Mouse (Mus musculus) CH12.LX (cell line): Measurements from ENCODE around the gene Cep170b. TPM values are rescaled to one million over a fixed set of nuclear protein-coding genes. Genes with fewer than 3 reads are reported as not detected.

ENCODE experiments used
- DNase-seq: peaks from one replicate; pipeline ENCODE4 v3.0.0-alpha.2; 2013; ENCODE audit errors: extremely low read depth
- H3K27ac ChIP-seq: 2 replicates; pipeline ENCODE4 v1.5.1; 2012; ENCODE audit warnings: low read depth, mild to moderate bottlenecking, control low read depth, moderate library complexity; ENCODE audit not compliant: insufficient read depth
- H3K27me3 ChIP-seq: replicated peaks from 2 replicates; pipeline ENCODE3; 2012; ENCODE audit warnings: inconsistent platforms
- H3K36me3 ChIP-seq, 2 experiments: replicated peaks in 1 of 2; 2 replicates each; pipeline versions ENCODE3 to v1.6.1; 2012; ENCODE audit warnings: inconsistent platforms in 1 of 2, low read length in 1 of 2, mild to moderate bottlenecking in 1 of 2, mixed read lengths in 1 of 2, moderate library complexity in 1 of 2; ENCODE audit not compliant: control insufficient read depth in 1 of 2, insufficient read depth in 1 of 2
- H3K4me1 ChIP-seq, 2 experiments: 2 replicates each; pipeline ENCODE4 v1.6.1; 2012; ENCODE audit warnings: inconsistent platforms in 1 of 2, moderate library complexity in 1 of 2; ENCODE audit not compliant: insufficient read depth in 2 of 2, control insufficient read depth in 1 of 2
- H3K4me2 ChIP-seq: 2 replicates; pipeline ENCODE4 v1.6.1; 2012; ENCODE audit warnings: low read depth, mild to moderate bottlenecking, control low read depth; ENCODE audit not compliant: poor library complexity, insufficient read depth, severe bottlenecking
- H3K4me3 ChIP-seq, 3 experiments: fragments of 150-350 bp in 1 of 3; sonication (generic) in 1 of 3; replicated peaks in 1 of 3; 2 replicates each; pipeline versions ENCODE3 to v1.5.1; 2011 to 2012; ENCODE audit warnings: low read depth in 2 of 3, low read length in 2 of 3, mild to moderate bottlenecking in 2 of 3, moderate library complexity in 2 of 3, control low read depth in 1 of 3, improper control_type of control experiment in 1 of 3, inconsistent platforms in 1 of 3, mixed read lengths in 1 of 3; ENCODE audit not compliant: poor library complexity in 1 of 3
- H3K79me2 ChIP-seq: replicated peaks from 2 replicates; pipeline ENCODE4 v1.6.1; 2012; ENCODE audit warnings: mild to moderate bottlenecking, moderate library complexity; ENCODE audit not compliant: control insufficient read depth, poor library complexity, insufficient read depth, severe bottlenecking; ENCODE audit errors: extremely low read depth
- H3K9ac ChIP-seq: 2 replicates; pipeline ENCODE4 v1.6.1; 2012; ENCODE audit warnings: low read depth, mild to moderate bottlenecking, control low read depth, moderate library complexity; ENCODE audit not compliant: insufficient read depth
- H3K9me3 ChIP-seq: replicated peaks from 2 replicates; pipeline ENCODE3; 2012; ENCODE audit warnings: low read length, inconsistent platforms, mixed read lengths
- BHLHE40 ChIP-seq: IDR thresholded peaks from 2 replicates; pipeline ENCODE4 v1.6.1; 2011; ENCODE audit warnings: mild to moderate bottlenecking, low read depth, low read length, improper control_type of control experiment
- CHD1 ChIP-seq: IDR thresholded peaks from 2 replicates; pipeline ENCODE4 v1.6.1; 2012; ENCODE audit warnings: low read depth, low read length, improper control_type of control experiment, inconsistent platforms
- CHD2 ChIP-seq: IDR thresholded peaks from 2 replicates; pipeline ENCODE4 v1.6.1; 2011; ENCODE audit warnings: low read length, improper control_type of control experiment
- E2F4 ChIP-seq: IDR thresholded peaks from 2 replicates; pipeline ENCODE4 v1.6.1; 2011; ENCODE audit warnings: low read depth, low read length, improper control_type of control experiment; ENCODE audit not compliant: insufficient replicate concordance
- ELF1 ChIP-seq: IDR thresholded peaks from 2 replicates; pipeline ENCODE4 v1.6.1; 2014; ENCODE audit warnings: low read depth, mild to moderate bottlenecking, inconsistent platforms, low read length, improper control_type of control experiment
- EP300 ChIP-seq: IDR thresholded peaks from 2 replicates; pipeline ENCODE4 v1.6.1; 2011; ENCODE audit warnings: low read length, improper control_type of control experiment
- GABPA ChIP-seq: IDR thresholded peaks from 2 replicates; pipeline ENCODE4 v1.6.1; 2012; ENCODE audit warnings: low read depth, low read length, improper control_type of control experiment, inconsistent platforms; ENCODE audit not compliant: insufficient replicate concordance
- HCFC1 ChIP-seq: IDR thresholded peaks from 2 replicates; pipeline ENCODE4 v1.6.1; 2012; ENCODE audit warnings: low read depth, mild to moderate bottlenecking, inconsistent platforms, low read length, improper control_type of control experiment
- IRF4 ChIP-seq: IDR thresholded peaks from 2 replicates; pipeline ENCODE4 v1.6.1; 2014; ENCODE audit warnings: low read depth, mild to moderate bottlenecking, inconsistent platforms, low read length, improper control_type of control experiment
- MAX ChIP-seq: IDR thresholded peaks from 2 replicates; pipeline ENCODE4 v1.6.1; 2011; ENCODE audit warnings: low read length, improper control_type of control experiment
- MAZ ChIP-seq: IDR thresholded peaks from 2 replicates; pipeline ENCODE4 v1.6.1; 2012; ENCODE audit warnings: low read depth, mild to moderate bottlenecking, inconsistent platforms, low read length, improper control_type of control experiment, moderate library complexity
- MEF2A ChIP-seq: IDR thresholded peaks from 2 replicates; pipeline ENCODE4 v1.6.1; 2014; ENCODE audit warnings: low read depth, mild to moderate bottlenecking, inconsistent platforms, low read length, improper control_type of control experiment, borderline replicate concordance
- MXI1 ChIP-seq: IDR thresholded peaks from 2 replicates; pipeline ENCODE4 v1.6.1; 2011; ENCODE audit warnings: mild to moderate bottlenecking, low read depth, low read length, improper control_type of control experiment
- MYC ChIP-seq: IDR thresholded peaks from 2 replicates; pipeline ENCODE4 v1.6.1; 2011; ENCODE audit warnings: low read depth, mild to moderate bottlenecking, improper control_type of control experiment, low read length
- NRF1 ChIP-seq: IDR thresholded peaks from 2 replicates; pipeline ENCODE4 v1.6.1; 2014; ENCODE audit warnings: low read depth, mild to moderate bottlenecking, inconsistent platforms, low read length, improper control_type of control experiment, moderate library complexity
- PAX5 ChIP-seq: IDR thresholded peaks from 2 replicates; pipeline ENCODE4 v1.6.1; 2012; ENCODE audit warnings: low read length, inconsistent platforms, mixed read lengths
- POLR2AphosphoS2 ChIP-seq: IDR thresholded peaks from 2 replicates; pipeline ENCODE4 v1.6.1; 2011; ENCODE audit warnings: low read depth, low read length, improper control_type of control experiment
- RAD21 ChIP-seq: IDR thresholded peaks from 2 replicates; pipeline ENCODE4 v1.6.1; 2011; ENCODE audit warnings: low read depth, mild to moderate bottlenecking, low read length, improper control_type of control experiment, moderate library complexity
- RCOR1 ChIP-seq: conservative IDR thresholded peaks from 2 replicates; pipeline ENCODE4 v1.6.1; 2012; ENCODE audit warnings: low read depth, mild to moderate bottlenecking, inconsistent platforms, low read length, improper control_type of control experiment
- SIN3A ChIP-seq: IDR thresholded peaks from 2 replicates; pipeline ENCODE4 v1.6.1; 2012; ENCODE audit warnings: low read length, improper control_type of control experiment, inconsistent platforms
- SMC3 ChIP-seq: IDR thresholded peaks from 2 replicates; pipeline ENCODE4 v1.6.1; 2011; ENCODE audit warnings: low read depth, low read length, improper control_type of control experiment
- TCF12 ChIP-seq: IDR thresholded peaks from 2 replicates; pipeline ENCODE4 v1.6.1; 2014; ENCODE audit warnings: low read depth, mild to moderate bottlenecking, inconsistent platforms, low read length, improper control_type of control experiment
- UBTF ChIP-seq: IDR thresholded peaks from 2 replicates; pipeline ENCODE4 v1.6.1; 2012; ENCODE audit warnings: low read depth, mild to moderate bottlenecking, inconsistent platforms, low read length, improper control_type of control experiment, moderate library complexity
- USF1 ChIP-seq: IDR thresholded peaks from 2 replicates; pipeline ENCODE4 v1.6.1; 2014; ENCODE audit warnings: low read depth, mild to moderate bottlenecking, inconsistent platforms, low read length, improper control_type of control experiment
- ZNF384 ChIP-seq: IDR thresholded peaks from 2 replicates; pipeline ENCODE4 v1.6.1; 2012; ENCODE audit warnings: low read depth, low read length, improper control_type of control experiment, inconsistent platforms
- dilution Hi-C: fragments of 300-500 bp; cut with MboI; formaldehyde crosslinking; loops from 2 replicates; pipeline ENCODE4 v1.14.3; 2020; ENCODE audit warnings: low sequenced_read_pairs; ENCODE audit not compliant: extremely low pct_unique_long_range_greater_than_20kb, extremely low pct_ligation_motif_present
- in situ Hi-C: fragments of 300-500 bp; cut with MboI; formaldehyde crosslinking; loops from 3 replicates; pipeline ENCODE4 v1.14.3; 2019; ENCODE audit warnings: low sequenced_read_pairs, low pct_ligation_motif_present, low pct_unique_long_range_greater_than_20kb, mixed read lengths
- polyA plus RNA-seq: library from polyadenylated mRNA; unstranded; fragments of >175 nt; gene quantifications from 2 replicates; pipeline ENCODE4 v1.2.1, GENCODE M21; 2012; ENCODE audit warnings: low read depth; ENCODE audit not compliant: insufficient read length
- total RNA-seq, 2 experiments: library from RNA; depleted of rRNA; stranded (reverse); fragments of 300-350 nt in 1 of 2; fragments of >200 nt in 1 of 2; gene quantifications; 2 replicates each; pipeline ENCODE4 v1.2.3; 2012 to 2014

Gene Cep170b
- total and polyA plus RNA-seq, 3 experiments: 39.1 to 63.1 (median 48.1) TPM

GRCm38 (mm10) chr12:112732591-112732990 lies 12.3 kb downstream of the Cep170b start:
- H3K79me2 ChIP-seq: no peaks in the 10 kb centered on the region
- in situ Hi-C loops: no loop called here
- no peak for DNase-seq
- H3K4me1 ChIP-seq: peaks cover 0 to 12% of the 10 kb centered on the region in 2 experiments; a peak in 2 of 4 replicates
- peaks cover 22 to 41% of the 10 kb centered on the region in 2 experiments for H3K36me3 ChIP-seq
- no peak overlapping the region for H3K4me3 ChIP-seq
- dilution Hi-C loops: no loop called here
- no peak overlapping the region for H3K9ac ChIP-seq
- TF ChIP-seq HCFC1 (no peak), IRF4 (no peak), CHD1 (no peak), CHD2 (no peak), UBTF (no peak), BHLHE40 (no peak), ELF1 (no peak), POLR2AphosphoS2 (no peak), NRF1 (no peak), MXI1 (no peak), RAD21 (no peak), PAX5 (no peak), EP300 (no peak), SMC3 (no peak), MAZ (no peak), MEF2A (no peak), GABPA (no peak)
- no peak overlapping the region for H3K4me2 ChIP-seq
- H3K27me3 ChIP-seq: peaks cover 12% of the 10 kb centered on the region
- no peak overlapping the region for H3K27ac ChIP-seq
- H3K9me3 ChIP-seq: no peaks in the 10 kb centered on the region

DNA sequence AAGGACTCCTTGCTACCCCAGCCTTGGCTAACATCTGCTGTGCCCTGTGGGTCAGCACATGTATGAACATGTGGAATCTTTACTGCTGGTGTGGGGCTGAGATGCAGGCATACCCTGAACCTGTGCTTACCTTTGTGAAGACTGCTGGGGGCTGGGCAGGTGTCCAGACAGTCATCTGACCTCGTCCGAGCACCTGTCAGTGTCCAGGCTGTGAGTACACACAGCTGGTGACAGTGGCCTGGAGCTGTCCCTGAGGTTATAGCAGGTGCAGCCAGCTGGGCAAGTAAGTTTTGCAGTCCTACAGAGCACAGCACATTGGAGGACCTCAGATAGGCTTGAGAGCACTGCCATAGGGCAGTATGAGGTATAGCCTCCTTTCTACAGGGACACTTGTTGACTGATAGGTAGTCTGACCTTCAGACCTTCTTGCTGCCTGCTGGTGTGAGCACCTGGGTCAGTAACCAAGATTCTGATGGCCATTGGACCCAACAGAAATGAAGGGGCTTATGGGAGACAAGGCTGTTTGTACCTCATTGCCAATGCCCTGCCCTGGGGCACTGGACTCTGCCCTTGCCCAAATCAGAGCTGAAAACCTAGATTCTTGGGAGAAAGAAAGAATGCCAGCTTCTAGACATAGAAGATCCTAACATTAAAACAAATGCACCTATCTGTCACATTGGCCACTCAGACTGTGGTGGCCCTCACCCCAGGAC lies 14.0 kb downstream of the Cep170b start:
- H3K4me2 ChIP-seq: no peak overlapping the region
- H3K27me3 ChIP-seq: peaks cover 4% of the 10 kb centered on the region
- no peak overlapping the region for H3K27ac ChIP-seq
- H3K9me3 ChIP-seq: no peaks in the 10 kb centered on the region
- in situ Hi-C loops: no loop called here
- peaks cover 0 to 12% of the 10 kb centered on the region in 2 experiments; a peak in 2 of 4 replicates for H3K4me1 ChIP-seq
- dilution Hi-C loops: no loop called here
- no peak overlapping the region for H3K4me3 ChIP-seq
- H3K9ac ChIP-seq: no peak overlapping the region
- peaks cover 38 to 57% of the 10 kb centered on the region in 2 experiments for H3K36me3 ChIP-seq
- DNase-seq: no peak
- H3K79me2 ChIP-seq: no peaks in the 10 kb centered on the region
- no peak for TF ChIP-seq POLR2AphosphoS2
- no peak for TF ChIP-seq E2F4
- no peak for TF ChIP-seq ZNF384
- no peak for TF ChIP-seq CHD1
- TF ChIP-seq MAX: no peak
- TF ChIP-seq SIN3A: no peak
- no peak for TF ChIP-seq RCOR1
- TF ChIP-seq TCF12: no peak
- TF ChIP-seq USF1: no peak
- TF ChIP-seq MYC: no peak
